Mouse (Mus musculus) left cerebral cortex, adult 18-20 months (tissue): ENCODE measurements at regions not wholly inside any gene's neighbourhood (a gene's known extent, or its start where the extent isn't known, plus 50 kb on each side); places are given as distances from the start of the nearest gene placed in this dataset.

Source experiments
- DNase-seq, 2 experiments: peaks; one replicate each; pipeline ENCODE4 v3.0.0; 2021 to 2022; ENCODE audit warnings: low spot score in 2 of 2, mixed read lengths in 1 of 2

DNA sequence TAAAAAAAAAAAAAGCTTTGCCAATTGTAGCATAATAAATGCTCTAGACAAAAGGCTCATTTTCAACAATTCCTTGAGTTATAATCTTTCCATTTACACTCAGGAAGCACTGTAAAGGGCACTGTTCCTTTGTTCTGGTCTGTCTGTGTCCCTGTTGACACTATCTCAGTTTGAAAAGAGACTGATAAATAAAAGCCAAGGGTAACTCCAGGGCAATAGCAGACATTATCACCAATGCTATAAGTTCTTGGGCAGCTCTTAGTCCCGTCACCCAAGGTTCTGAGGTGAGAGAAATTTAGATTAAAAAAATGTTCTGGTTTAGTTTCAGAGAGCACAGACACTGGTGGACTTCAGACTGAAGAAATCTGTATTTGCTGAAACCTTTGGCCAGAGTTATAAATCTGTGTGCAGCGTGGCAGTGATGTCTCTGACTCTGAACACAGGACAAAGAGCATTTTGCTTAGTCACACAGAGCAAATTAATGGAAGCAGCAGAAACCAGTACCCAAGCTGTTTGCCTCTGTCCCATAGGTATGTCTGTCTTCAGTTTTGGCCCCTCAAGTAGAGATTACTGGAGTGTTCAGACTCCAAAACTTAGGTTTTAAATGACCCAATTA, 57.6 kb upstream of the Apob start:
- no peak for DNase-seq

DNA sequence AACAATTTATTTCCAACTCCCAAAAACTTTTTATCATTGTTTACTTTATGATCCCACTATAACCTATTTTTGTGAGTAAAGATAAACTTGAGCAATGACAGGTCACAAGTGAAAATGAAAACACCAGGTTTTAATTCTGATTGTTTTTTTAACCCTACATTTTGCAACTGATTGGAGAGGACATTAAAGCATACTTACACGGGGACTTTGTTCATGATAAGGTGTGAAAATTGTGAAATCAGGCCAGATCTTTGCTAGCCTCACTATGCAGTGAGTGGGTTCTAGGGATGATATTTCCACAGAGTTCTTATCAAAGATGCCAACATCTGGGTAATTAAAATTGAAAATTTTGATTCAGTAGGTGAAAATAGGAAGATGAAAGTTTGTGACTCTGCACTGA, 56.6 kb upstream of the Apob start:
- no peak for DNase-seq
